Mouse (Mus musculus): ENCODE measurements around the gene Aoc3. TPM values are rescaled to one million over a fixed set of nuclear protein-coding genes. Genes with fewer than 3 reads are reported as not detected.
"Not testable (repeated sequence)": the region's sequence is repeated elsewhere in the genome, so short reads cannot be mapped to it uniquely, and the experiment has no call there.

Gene Aoc3
- 1 to 10 TPM; 1.4 to 1.8 TPM for total RNA-seq (2021)

- intact Hi-C loops (cut with DNase I) = no loop called here
- DNase-seq = no peak
Observed at GRCm38 (mm10) chr11:101330371-101330924, at the start of gene Aoc3. Gene Aoc3, plus strand, starts transcription at chr11:101330605.

GRCm38 (mm10) chr11:101280837-101281236, 49.6 kb upstream of the Aoc3 start:
- no peak for DNase-seq
- intact Hi-C loops (cut with DNase I) = no loop called here

GRCm38 (mm10) chr11:101282896-101283295, 47.5 kb upstream of the Aoc3 start:
- DNase-seq = no peak
- intact Hi-C loops (cut with DNase I) = no loop called here

- intact Hi-C loops (cut with DNase I) = no loop called here
- no peak for DNase-seq
Observed at GRCm38 (mm10) chr11:101283805-101284204, 46.6 kb upstream of the Aoc3 start.

GRCm38 (mm10) chr11:101287306-101287705, 43.1 kb upstream of the Aoc3 start:
- intact Hi-C loops (cut with DNase I) = no loop called here
- no peak for DNase-seq

DNA sequence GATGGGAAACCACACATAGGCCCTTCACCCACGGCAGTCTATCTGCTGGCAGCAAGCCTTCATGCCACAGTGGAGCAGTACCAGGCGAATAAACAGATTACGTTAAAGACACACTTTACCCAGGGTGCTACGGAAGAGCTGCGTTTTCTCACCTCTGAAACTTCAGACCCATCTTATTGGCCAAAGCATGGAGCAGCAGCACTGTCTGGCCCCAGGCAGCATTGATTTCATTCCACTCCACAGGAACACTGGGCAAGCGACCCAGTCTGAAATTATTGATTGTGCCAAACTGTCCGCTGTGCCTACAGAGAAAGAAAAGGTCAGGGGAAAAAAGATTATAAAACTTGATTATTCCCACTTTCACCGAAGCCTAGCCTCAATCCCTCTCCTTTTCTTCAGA, 39.2 kb upstream of the Aoc3 start:
- intact Hi-C loops (cut with DNase I) = no loop called here
- no peak for DNase-seq

DNA sequence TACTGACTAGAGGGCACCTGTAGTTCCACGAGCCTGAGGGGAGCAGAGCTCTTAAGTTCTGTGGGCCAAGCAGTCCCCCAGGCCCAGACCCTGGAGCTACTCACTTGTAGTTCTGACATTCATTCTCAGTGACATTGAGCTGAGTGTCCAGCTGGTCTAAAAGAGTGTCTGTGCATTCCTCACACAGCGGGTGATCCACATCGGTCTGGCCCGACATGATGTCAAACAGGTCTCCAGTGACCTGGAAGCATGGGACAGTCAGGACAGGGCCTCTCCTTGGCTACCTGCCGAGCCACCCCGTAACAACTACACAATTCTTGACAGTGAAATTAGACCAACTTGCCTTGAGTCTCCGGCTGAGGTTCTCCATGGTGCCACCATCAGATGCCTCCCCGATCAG, 35.2 kb upstream of the Aoc3 start:
- no peak for DNase-seq
- intact Hi-C loops (cut with DNase I) = loop anchor here (5.0 kb wide), 1 partner anchor 83 kb away; no protein-coding TSS in a partner anchor

DNA sequence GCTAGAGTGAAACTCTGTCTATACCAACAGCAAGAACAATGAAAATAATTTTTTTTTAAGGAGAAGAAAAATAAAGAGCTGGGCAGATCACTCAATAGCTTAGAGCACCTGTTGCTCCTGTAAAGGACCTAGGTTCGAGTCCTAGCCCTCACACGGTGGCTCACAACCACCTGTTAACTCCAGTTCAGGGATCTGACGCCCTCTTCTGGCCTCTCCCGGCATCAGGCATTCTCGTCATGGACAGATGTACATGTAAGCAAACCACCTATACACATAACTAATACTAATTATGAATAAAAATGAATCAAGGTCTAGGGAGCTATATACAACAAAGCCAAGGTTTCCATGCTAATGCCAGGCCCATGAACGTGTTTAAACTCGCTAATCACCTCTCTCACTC, 29.5 kb upstream of the Aoc3 start:
- no peak for DNase-seq
- intact Hi-C loops (cut with DNase I) = no loop called here

DNA sequence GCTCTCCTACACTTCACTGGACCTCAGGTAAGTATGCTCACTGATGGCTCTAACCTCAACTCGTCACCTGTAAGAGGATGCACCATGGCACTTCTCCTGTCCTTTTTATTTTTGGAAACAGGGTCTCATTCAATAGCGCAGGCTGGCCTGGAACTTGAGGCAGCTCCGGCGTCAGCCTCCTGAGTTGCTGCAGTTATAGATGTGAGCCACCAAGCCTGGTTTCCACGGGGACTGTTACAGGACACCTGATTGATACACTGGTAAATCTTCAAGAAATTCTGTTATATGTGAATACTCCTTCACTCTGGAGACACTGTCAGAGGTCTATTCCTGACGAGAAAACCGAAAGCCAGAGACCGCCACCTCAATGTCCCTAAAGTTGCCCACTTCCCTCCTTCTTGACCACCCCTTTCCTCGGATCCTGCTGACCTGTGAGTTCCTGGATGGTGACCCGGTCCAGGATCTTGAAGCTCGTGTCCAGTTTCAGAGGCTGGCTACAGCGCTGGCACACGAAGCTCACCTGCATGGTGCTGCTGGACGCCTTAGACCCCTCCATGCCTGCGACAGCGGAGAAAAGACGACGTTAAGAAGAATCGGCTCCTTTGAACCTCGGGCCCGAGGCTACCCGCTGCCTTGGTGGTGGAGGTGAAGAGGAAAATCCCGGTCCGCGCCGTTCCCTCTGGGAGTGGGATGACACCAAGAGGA, 29.0 kb upstream of the Aoc3 start:
- DNase-seq = no peak
- intact Hi-C loops (cut with DNase I) = no loop called here

GRCm38 (mm10) chr11:101302004-101302798, 28.2 kb upstream of the Aoc3 start, which contains the start of gene Becn1:
Gene Becn1, minus strand, starts transcription at chr11:101302286.
- DNase-seq = peak; percentile 98
- intact Hi-C loops (cut with DNase I) = no loop called here

DNA sequence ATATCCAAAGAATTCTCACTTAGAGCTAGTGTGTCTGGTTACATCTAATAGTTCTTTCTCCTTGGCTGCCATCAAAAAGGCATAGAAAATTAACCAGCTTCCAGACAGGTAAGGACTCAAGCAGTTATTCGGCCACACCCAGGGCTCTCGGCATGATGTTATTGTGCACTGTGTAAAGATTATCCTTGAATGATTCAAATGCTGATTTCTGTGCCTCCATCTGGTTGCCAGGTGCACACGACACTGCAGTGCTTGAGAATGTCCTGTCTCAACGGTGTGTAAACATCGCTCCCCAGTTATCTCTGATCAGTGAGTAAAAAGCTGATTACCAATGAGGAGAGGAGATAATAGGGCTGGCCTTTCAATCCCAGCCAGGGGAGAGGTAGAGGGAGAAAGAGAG, 22.7 kb upstream of the Aoc3 start:
- intact Hi-C loops (cut with DNase I) = no loop called here
- no peak for DNase-seq

GRCm38 (mm10) chr11:101311083-101311482, 19.3 kb upstream of the Aoc3 start:
- intact Hi-C loops (cut with DNase I) = no loop called here
- no peak for DNase-seq

- intact Hi-C loops (cut with DNase I) = no loop called here
- no peak for DNase-seq
Observed at GRCm38 (mm10) chr11:101312150-101312549, 18.3 kb upstream of the Aoc3 start.

GRCm38 (mm10) chr11:101314567-101314966, 15.8 kb upstream of the Aoc3 start:
- intact Hi-C loops (cut with DNase I) = no loop called here
- DNase-seq = no peak

- DNase-seq = no peak
Observed at GRCm38 (mm10) chr11:101315082-101315650, 15.2 kb upstream of the Aoc3 start.

DNA sequence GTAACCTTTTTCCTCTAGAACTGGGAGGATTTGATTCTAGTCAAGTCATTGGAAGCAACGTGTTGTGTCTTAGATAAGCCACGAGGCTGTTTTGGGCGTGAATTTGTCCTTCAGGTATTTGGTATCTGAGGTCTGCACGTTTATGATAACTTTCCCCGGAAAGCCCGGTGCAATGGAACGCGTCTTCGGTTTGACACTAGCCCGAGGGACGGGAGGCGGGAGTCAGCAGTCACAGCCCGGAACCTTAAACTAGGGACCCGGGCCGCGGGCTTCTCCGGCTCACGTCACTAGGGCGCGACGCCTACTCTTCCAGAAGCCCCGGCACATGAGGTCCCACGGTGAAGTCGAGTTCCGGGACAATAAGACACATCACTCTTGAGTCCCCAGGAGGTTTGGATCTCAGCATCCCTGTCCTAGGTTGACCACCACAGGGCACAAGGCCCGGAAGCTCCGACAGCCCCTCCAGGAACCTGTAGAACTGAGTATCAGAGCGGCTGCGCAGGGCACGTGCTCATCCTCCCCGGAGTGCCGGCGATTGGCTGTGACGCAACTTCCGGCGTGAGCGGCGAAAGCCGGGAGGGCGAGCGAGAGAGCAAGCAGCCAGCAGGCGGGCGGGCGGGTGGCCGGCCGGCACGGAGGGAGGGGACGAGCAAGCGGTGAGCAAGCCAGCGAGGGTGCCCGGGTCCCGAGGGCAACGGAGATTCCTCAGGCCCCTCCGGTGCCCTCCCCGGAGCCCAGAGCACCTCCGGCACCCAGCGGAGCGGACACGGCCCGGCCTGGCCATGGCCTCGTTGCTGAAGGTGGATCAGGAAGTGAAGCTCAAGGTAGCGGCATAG, 14.5 kb upstream of the Aoc3 start, which contains the start of gene Psme3:
Psme3 (plus strand) TSS at position 549 of the 836 bp plus-strand sequence.
- intact Hi-C loops (cut with DNase I) = no loop called here
- DNase-seq = peak; percentile 92

More at GRCm38 (mm10) chr11:101315082-101315650, 15.2 kb upstream of the Aoc3 start:
- intact Hi-C loops (cut with DNase I) = no loop called here

GRCm38 (mm10) chr11:101316501-101316917, 13.9 kb upstream of the Aoc3 start:
- intact Hi-C loops (cut with DNase I) = no loop called here
- peak; percentile 36 for DNase-seq

DNA sequence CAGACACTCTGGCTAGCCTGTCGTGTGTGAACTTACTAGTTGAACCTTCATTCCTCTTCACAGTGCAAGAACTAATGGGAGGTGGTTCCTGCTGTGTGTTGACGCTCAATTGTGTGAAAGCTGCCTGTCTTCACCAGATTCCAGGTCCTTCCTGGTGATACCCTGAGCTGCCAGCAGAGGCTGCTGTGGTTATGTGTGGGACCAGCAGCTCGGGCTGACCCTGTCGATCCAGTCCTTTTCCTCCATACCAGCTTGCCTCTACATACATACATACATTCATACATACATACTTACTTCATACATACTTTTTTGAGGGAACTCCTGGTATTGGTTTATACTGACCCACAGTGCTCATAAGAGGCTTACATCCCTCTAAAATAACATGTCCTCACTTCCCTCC, 6.8 kb upstream of the Aoc3 start:
- peak; percentile 77 for DNase-seq
- intact Hi-C loops (cut with DNase I) = loop anchor here (2.0 kb wide), 1 partner anchor 71 kb away; no protein-coding TSS in a partner anchor

DNA sequence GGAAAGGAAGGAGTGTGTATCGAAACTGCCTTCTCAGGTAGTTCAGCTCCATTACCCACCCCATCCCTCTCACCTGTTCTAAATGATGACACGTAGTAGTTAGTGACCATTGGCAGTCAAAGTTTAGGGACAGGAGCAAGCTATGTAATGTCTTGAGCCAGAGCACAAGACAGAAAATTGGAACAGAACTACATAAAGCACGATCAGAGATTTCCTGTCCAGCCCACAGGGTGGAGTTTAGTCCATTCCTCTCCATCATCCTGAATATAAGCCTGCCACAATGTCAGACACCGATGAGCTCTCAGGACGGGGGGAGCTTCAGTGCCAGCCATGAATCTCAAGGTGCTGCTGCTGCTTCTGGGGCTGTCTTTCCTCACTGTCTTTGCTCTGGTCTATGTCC, 5.6 kb upstream of the Aoc3 start, which contains the start of gene Aoc2:
Aoc2 (plus strand) TSS at position 301 of the 400 bp plus-strand sequence.
- DNase-seq = no peak
- intact Hi-C loops (cut with DNase I) = loop anchor here (2.0 kb wide), 1 partner anchor 70 kb away; no protein-coding TSS in a partner anchor

DNA sequence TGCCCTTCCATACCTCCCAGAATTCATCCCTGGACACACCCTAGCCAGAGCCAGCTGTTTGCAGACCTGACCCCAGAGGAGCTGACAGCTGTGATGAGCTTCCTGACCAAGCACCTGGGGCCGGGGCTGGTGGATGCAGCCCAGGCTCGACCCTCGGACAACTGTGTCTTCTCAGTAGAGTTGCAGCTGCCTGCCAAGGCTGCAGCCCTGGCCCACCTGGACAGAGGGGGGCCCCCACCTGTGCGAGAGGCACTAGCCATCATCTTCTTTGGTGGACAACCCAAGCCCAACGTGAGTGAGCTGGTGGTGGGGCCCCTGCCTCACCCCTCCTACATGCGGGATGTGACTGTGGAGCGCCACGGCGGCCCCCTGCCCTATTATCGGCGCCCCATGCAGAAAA, 5.2 kb upstream of the Aoc3 start:
- intact Hi-C loops (cut with DNase I) = loop anchor here (2.0 kb wide), 1 partner anchor 70 kb away; no protein-coding TSS in a partner anchor
- not testable (repeated sequence) for DNase-seq
